Mouse (Mus musculus): Measurements from ENCODE around the gene Kncn. TPM values are rescaled to one million over a fixed set of nuclear protein-coding genes. Genes with fewer than 3 reads are reported as not detected.

Kncn gene
- polyA plus RNA-seq, 1 experiment from 2014 or later, result 0.31 TPM

- Histone ChIP-seq H3K27ac (replicated peaks; ENCODE audit: low read depth, low read length) (no peak overlapping the region), H3K9ac (ENCODE audit: low read depth, low read length) (no peak overlapping the region), H3K4me1 (ENCODE audit: control insufficient read depth, insufficient read depth, low read length) (no peaks in the 10 kb centered on the region), H3K9me3 (ENCODE audit: control insufficient read depth, low read length) (no peaks in the 10 kb centered on the region), H3K27me3 (replicated peaks; ENCODE audit: control insufficient read depth, insufficient read depth, low read length) (peaks cover 67% of the 10 kb centered on the region), H3K4me3 (ENCODE audit: low read depth, low read length) (no peak overlapping the region), H3K36me3 (ENCODE audit: control insufficient read depth, insufficient read depth, low read length) (no peaks in the 10 kb centered on the region), H3K4me2 (ENCODE audit: low read depth, low read length) (no peak overlapping the region)
- WGBS, result 14% methylated on average over 12 of the region's 12 CpGs
- DNase-seq (ENCODE audit: low spot score) (peak; percentile 39), ATAC-seq (ENCODE audit: low read depth) (peak; percentile 34; the same call in 1 of the 2 replicates)
Observed at GRCm38 (mm10) chr4:115904375-115904774, 20.2 kb downstream of the Kncn start.

DNA sequence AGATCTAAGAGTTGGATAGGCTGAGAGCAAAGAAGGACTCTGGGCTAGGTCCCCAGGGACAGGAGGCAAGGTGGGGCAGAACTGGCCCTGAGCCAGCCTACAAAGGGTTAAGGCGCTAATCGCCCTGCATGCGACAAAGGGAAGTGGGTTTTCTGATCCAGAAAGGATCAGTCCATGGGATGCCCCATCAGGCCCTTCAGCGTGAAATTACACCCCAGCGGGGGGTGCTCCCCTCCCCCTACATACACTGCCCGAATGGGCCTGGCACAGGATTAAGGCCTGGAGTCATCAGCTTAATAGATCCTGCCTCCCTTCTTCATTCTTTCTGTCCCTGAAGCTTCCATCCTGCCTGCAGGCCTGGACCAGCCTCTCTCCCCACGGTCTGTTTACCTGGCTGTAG is 21.5 kb downstream of the Kncn start:
- Histone ChIP-seq H3K27me3 (replicated peaks; ENCODE audit: control insufficient read depth, insufficient read depth, low read length) (peaks cover 55% of the 10 kb centered on the region), H3K4me2 (ENCODE audit: low read depth, low read length) (no peak overlapping the region), H3K36me3 (ENCODE audit: control insufficient read depth, insufficient read depth, low read length) (no peaks in the 10 kb centered on the region), H3K9ac (ENCODE audit: low read depth, low read length) (no peak overlapping the region), H3K27ac (replicated peaks; ENCODE audit: low read depth, low read length) (no peak overlapping the region), H3K4me3 (ENCODE audit: low read depth, low read length) (no peak overlapping the region), H3K4me1 (ENCODE audit: control insufficient read depth, insufficient read depth, low read length) (no peaks in the 10 kb centered on the region), H3K9me3 (ENCODE audit: control insufficient read depth, low read length) (no peaks in the 10 kb centered on the region)
- WGBS, result 6% methylated on average over 7 of the region's 7 CpGs
- peak; percentile 27 for DNase-seq (ENCODE audit: low spot score)
- peak; percentile 28; the same call in 1 of the 2 replicates for ATAC-seq (ENCODE audit: low read depth)

- Histone ChIP-seq H3K27ac (replicated peaks; ENCODE audit: low read depth, low read length) (no peak overlapping the region), H3K27me3 (replicated peaks; ENCODE audit: control insufficient read depth, insufficient read depth, low read length) (peaks cover 48% of the 10 kb centered on the region), H3K36me3 (ENCODE audit: control insufficient read depth, insufficient read depth, low read length) (no peaks in the 10 kb centered on the region), H3K4me2 (ENCODE audit: low read depth, low read length) (no peak overlapping the region), H3K4me1 (ENCODE audit: control insufficient read depth, insufficient read depth, low read length) (0 out of 2 replicates have a peak, but pooled peaks cover 4% of the 10 kb centered on the region), H3K9ac (ENCODE audit: low read depth, low read length) (no peak overlapping the region), H3K9me3 (ENCODE audit: control insufficient read depth, low read length) (no peaks in the 10 kb centered on the region), H3K4me3 (ENCODE audit: low read depth, low read length) (no peak overlapping the region)
- ATAC-seq (ENCODE audit: low read depth) (no peak), DNase-seq (ENCODE audit: low spot score) (no peak)
- WGBS, result 86% methylated on average over 3 of the region's 3 CpGs
Observed at GRCm38 (mm10) chr4:115906791-115907190, 22.6 kb downstream of the Kncn start.

DNA sequence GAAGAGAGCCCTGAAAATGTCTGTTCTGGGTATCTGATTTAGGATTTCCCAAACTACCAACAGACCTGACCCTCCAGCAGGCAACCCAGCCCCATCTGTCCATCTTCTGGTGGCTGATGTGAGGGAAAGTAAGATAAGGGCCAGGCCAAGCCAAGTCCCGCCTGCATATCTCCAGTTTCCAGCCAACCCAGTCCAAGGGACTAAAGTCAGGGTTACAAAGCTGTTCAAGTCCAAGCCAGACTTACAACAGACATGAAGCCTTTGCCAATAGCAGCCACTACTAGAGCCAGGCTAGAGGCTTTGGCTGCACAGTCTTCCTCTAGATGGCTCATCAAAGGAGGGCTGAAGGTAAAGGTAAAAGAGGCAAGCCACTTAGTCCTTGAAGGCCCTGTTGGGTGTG is 23.8 kb downstream of the Kncn start:
- Histone ChIP-seq H3K9me3 (ENCODE audit: control insufficient read depth, low read length) (no peaks in the 10 kb centered on the region), H3K4me2 (ENCODE audit: low read depth, low read length) (no peak overlapping the region), H3K4me1 (ENCODE audit: control insufficient read depth, insufficient read depth, low read length) (0 out of 2 replicates have a peak, but pooled peaks cover 6% of the 10 kb centered on the region), H3K4me3 (ENCODE audit: low read depth, low read length) (no peak overlapping the region), H3K9ac (ENCODE audit: low read depth, low read length) (no peak overlapping the region), H3K27ac (replicated peaks; ENCODE audit: low read depth, low read length) (no peak overlapping the region), H3K27me3 (replicated peaks; ENCODE audit: control insufficient read depth, insufficient read depth, low read length) (peaks cover 41% of the 10 kb centered on the region), H3K36me3 (ENCODE audit: control insufficient read depth, insufficient read depth, low read length) (no peaks in the 10 kb centered on the region)
- whole genome bisulfite sequencing, result 73% methylated on average over 1 of the region's 1 CpGs
- no peak for ATAC-seq (ENCODE audit: low read depth)
- DNase-seq (ENCODE audit: low spot score), result no peak

- Histone ChIP-seq H3K4me1 (ENCODE audit: control insufficient read depth, insufficient read depth, low read length) (0 out of 2 replicates have a peak, but pooled peaks cover 6% of the 10 kb centered on the region), H3K27me3 (replicated peaks; ENCODE audit: control insufficient read depth, insufficient read depth, low read length) (peaks cover 35% of the 10 kb centered on the region), H3K36me3 (ENCODE audit: control insufficient read depth, insufficient read depth, low read length) (no peaks in the 10 kb centered on the region), H3K4me2 (ENCODE audit: low read depth, low read length) (no peak overlapping the region), H3K4me3 (ENCODE audit: low read depth, low read length) (no peak overlapping the region), H3K27ac (replicated peaks; ENCODE audit: low read depth, low read length) (no peak overlapping the region), H3K9ac (ENCODE audit: low read depth, low read length) (no peak overlapping the region), H3K9me3 (ENCODE audit: control insufficient read depth, low read length) (no peaks in the 10 kb centered on the region)
- DNase-seq (ENCODE audit: low spot score), result peak; percentile 76
- WGBS, result 11% methylated on average over 7 of the region's 7 CpGs
- ATAC-seq (ENCODE audit: low read depth), result peak; percentile 47
Observed at GRCm38 (mm10) chr4:115908641-115909040, 24.4 kb downstream of the Kncn start.

GRCm38 (mm10) chr4:115911586-115911985 is 27.4 kb downstream of the Kncn start:
- no peak overlapping the region for H3K4me3 ChIP-seq (ENCODE audit: low read depth, low read length)
- H3K9ac ChIP-seq (ENCODE audit: low read depth, low read length), result no peak overlapping the region
- 0 out of 2 replicates have a peak, but pooled peaks cover 6% of the 10 kb centered on the region for H3K4me1 ChIP-seq (ENCODE audit: control insufficient read depth, insufficient read depth, low read length)
- H3K27ac ChIP-seq (replicated peaks; ENCODE audit: low read depth, low read length), result no peak overlapping the region
- DNase-seq (ENCODE audit: low spot score) (peak; percentile 58), ATAC-seq (ENCODE audit: low read depth) (peak; percentile 78; the same call in 1 of the 2 replicates)
- H3K4me2 ChIP-seq (ENCODE audit: low read depth, low read length), result no peak overlapping the region
- no peaks in the 10 kb centered on the region for H3K9me3 ChIP-seq (ENCODE audit: control insufficient read depth, low read length)
- peaks cover 7% of the 10 kb centered on the region for H3K27me3 ChIP-seq (replicated peaks; ENCODE audit: control insufficient read depth, insufficient read depth, low read length)
- 5% methylated on average over 4 of the region's 4 CpGs for WGBS
- H3K36me3 ChIP-seq (ENCODE audit: control insufficient read depth, insufficient read depth, low read length), result no peaks in the 10 kb centered on the region

DNA sequence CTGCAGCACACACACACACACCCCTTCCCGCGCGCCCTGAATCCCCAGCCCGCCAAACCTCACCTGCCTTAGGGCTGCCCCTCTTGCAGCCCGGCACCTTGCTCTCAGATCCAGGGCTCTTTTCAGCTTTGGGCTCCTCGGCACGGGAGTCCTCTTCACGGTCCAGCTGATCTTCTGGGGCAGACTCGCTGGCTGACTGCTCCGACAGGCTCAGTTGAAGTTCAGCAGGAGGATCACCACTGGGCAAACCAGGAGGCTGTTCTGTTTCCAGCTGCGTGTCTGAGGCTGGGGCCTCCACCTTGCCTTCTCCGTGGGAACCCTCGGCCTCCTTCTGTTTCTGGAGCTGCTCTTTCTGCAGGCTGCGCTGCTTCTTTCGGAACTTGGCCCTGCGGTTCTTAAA is 35.7 kb downstream of the Kncn start:
- H3K4me1 ChIP-seq (ENCODE audit: control insufficient read depth, insufficient read depth, low read length), result no peaks in the 10 kb centered on the region
- ATAC-seq (ENCODE audit: low read depth), result no peak

DNA sequence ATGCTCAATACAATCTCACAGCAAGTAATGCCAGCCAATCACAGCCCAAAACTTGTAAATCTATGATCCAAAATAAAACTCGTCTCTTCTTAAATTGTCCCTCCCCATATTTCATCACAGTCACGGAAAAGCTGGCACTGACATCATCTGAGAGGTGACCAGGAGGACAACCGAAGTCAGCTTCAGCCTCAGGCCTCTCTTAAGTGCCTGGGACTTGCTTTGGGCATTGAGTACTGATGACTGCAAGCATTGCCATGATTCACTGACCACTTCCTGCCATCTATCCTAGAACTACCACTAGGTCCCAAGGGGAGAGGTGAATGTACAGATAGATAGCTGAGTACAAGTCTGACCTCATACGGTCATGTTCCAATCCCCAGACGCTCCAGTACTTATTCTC is 38.5 kb downstream of the Kncn start:
- H3K27me3 ChIP-seq (replicated peaks; ENCODE audit: control insufficient read depth, insufficient read depth, low read length), result peaks cover 4% of the 10 kb centered on the region; the same call in 1 of the 2 replicates
- no peak for ATAC-seq (ENCODE audit: low read depth)
- no peak for DNase-seq (ENCODE audit: low spot score)
- no peak overlapping the region for H3K9ac ChIP-seq (ENCODE audit: low read depth, low read length)
- H3K9me3 ChIP-seq (ENCODE audit: control insufficient read depth, low read length), result no peaks in the 10 kb centered on the region
- H3K4me1 ChIP-seq (ENCODE audit: control insufficient read depth, insufficient read depth, low read length), result no peaks in the 10 kb centered on the region
- H3K4me2 ChIP-seq (ENCODE audit: low read depth, low read length), result no peak overlapping the region
- no peak overlapping the region for H3K4me3 ChIP-seq (ENCODE audit: low read depth, low read length)
- no peak overlapping the region for H3K27ac ChIP-seq (replicated peaks; ENCODE audit: low read depth, low read length)
- H3K36me3 ChIP-seq (ENCODE audit: control insufficient read depth, insufficient read depth, low read length), result no peaks in the 10 kb centered on the region
- 86% methylated on average over 5 of the region's 5 CpGs for WGBS

More for the DNA sequence above, 35.7 kb downstream of the Kncn start:
- Histone ChIP-seq H3K27me3 (replicated peaks; ENCODE audit: control insufficient read depth, insufficient read depth, low read length) (peaks cover 4% of the 10 kb centered on the region; the same call in 1 of the 2 replicates), H3K9ac (ENCODE audit: low read depth, low read length) (no peak overlapping the region), H3K4me2 (ENCODE audit: low read depth, low read length) (no peak overlapping the region), H3K4me3 (ENCODE audit: low read depth, low read length) (no peak overlapping the region), H3K36me3 (ENCODE audit: control insufficient read depth, insufficient read depth, low read length) (no peaks in the 10 kb centered on the region), H3K9me3 (ENCODE audit: control insufficient read depth, low read length) (no peaks in the 10 kb centered on the region), H3K27ac (replicated peaks; ENCODE audit: low read depth, low read length) (no peak overlapping the region)
- 79% methylated on average over 16 of the region's 16 CpGs for WGBS
- DNase-seq (ENCODE audit: low spot score), result no peak

GRCm38 (mm10) chr4:115923262-115923880 is 39.2 kb downstream of the Kncn start:
- H3K36me3 ChIP-seq (ENCODE audit: control insufficient read depth, insufficient read depth, low read length), result no peaks in the 10 kb centered on the region
- 72% methylated on average over 16 of the region's 16 CpGs for WGBS
- no peaks in the 10 kb centered on the region; the same call in 1 of the 2 replicates for H3K27me3 ChIP-seq (replicated peaks; ENCODE audit: control insufficient read depth, insufficient read depth, low read length)
- H3K9me3 ChIP-seq (ENCODE audit: control insufficient read depth, low read length), result no peaks in the 10 kb centered on the region
- H3K4me1 ChIP-seq (ENCODE audit: control insufficient read depth, insufficient read depth, low read length), result no peaks in the 10 kb centered on the region
- H3K27ac ChIP-seq (replicated peaks; ENCODE audit: low read depth, low read length), result no peak overlapping the region
- H3K9ac ChIP-seq (ENCODE audit: low read depth, low read length), result no peak overlapping the region
- DNase-seq (ENCODE audit: low spot score) (no peak), ATAC-seq (ENCODE audit: low read depth) (no peak)
- H3K4me3 ChIP-seq (ENCODE audit: low read depth, low read length), result no peak overlapping the region
- H3K4me2 ChIP-seq (ENCODE audit: low read depth, low read length), result no peak overlapping the region
